Mouse (Mus musculus) spleen, postnatal 4 days (tissue): ENCODE measurements around the gene Fxn.

Source experiments
- DNase-seq, 2 experiments: peaks; one replicate each; pipeline ENCODE4 v3.0.0; 2022; ENCODE audit warnings: low spot score in 2 of 2

Gene Fxn

GRCm38 (mm10) chr19:24280601-24281228, at the start of gene Fxn:
Gene Fxn (minus strand): TSS chr19:24280605.
- DNase-seq, result peak; percentile 68 to 74

GRCm38 (mm10) chr19:24327921-24328320, 47.5 kb upstream of the Fxn start:
- no peak for DNase-seq

- no peak for DNase-seq
Measured at GRCm38 (mm10) chr19:24326969-24327368, 46.6 kb upstream of the Fxn start.

- no peak for DNase-seq
Measured at GRCm38 (mm10) chr19:24325692-24326091, 45.3 kb upstream of the Fxn start.

GRCm38 (mm10) chr19:24323841-24324613, 43.6 kb upstream of the Fxn start:
- no peak for DNase-seq

- DNase-seq, result no peak
Measured at GRCm38 (mm10) chr19:24321900-24322311, 41.5 kb upstream of the Fxn start.

GRCm38 (mm10) chr19:24321211-24321899, 41.0 kb upstream of the Fxn start:
- DNase-seq, result no peak

- no peak for DNase-seq
Measured at GRCm38 (mm10) chr19:24318172-24318571, 37.8 kb upstream of the Fxn start.

- DNase-seq, result no peak
Measured at GRCm38 (mm10) chr19:24317731-24318130, 37.3 kb upstream of the Fxn start.

- no peak for DNase-seq
Measured at GRCm38 (mm10) chr19:24317038-24317591, 36.7 kb upstream of the Fxn start.

- DNase-seq, result no peak
Measured at GRCm38 (mm10) chr19:24316060-24316725, 35.8 kb upstream of the Fxn start.

GRCm38 (mm10) chr19:24315234-24315633, 34.8 kb upstream of the Fxn start:
- DNase-seq, result no peak

- DNase-seq, result no peak
Measured at GRCm38 (mm10) chr19:24314676-24315075, 34.3 kb upstream of the Fxn start.

- no peak for DNase-seq
Measured at GRCm38 (mm10) chr19:24312556-24313342, 32.3 kb upstream of the Fxn start.

GRCm38 (mm10) chr19:24312046-24312445, 31.6 kb upstream of the Fxn start:
- no peak for DNase-seq

- no peak for DNase-seq
Measured at GRCm38 (mm10) chr19:24308305-24308705, 27.9 kb upstream of the Fxn start.

GRCm38 (mm10) chr19:24307271-24308221, 27.1 kb upstream of the Fxn start:
- DNase-seq, result no peak

- DNase-seq, result no peak
Measured at GRCm38 (mm10) chr19:24306351-24306750, 25.9 kb upstream of the Fxn start.

- no peak for DNase-seq
Measured at GRCm38 (mm10) chr19:24302198-24302597, 21.8 kb upstream of the Fxn start.

GRCm38 (mm10) chr19:24301768-24302148, 21.4 kb upstream of the Fxn start:
- no peak for DNase-seq
